Mouse (Mus musculus): ENCODE data around the gene Sez6l.

DNA sequence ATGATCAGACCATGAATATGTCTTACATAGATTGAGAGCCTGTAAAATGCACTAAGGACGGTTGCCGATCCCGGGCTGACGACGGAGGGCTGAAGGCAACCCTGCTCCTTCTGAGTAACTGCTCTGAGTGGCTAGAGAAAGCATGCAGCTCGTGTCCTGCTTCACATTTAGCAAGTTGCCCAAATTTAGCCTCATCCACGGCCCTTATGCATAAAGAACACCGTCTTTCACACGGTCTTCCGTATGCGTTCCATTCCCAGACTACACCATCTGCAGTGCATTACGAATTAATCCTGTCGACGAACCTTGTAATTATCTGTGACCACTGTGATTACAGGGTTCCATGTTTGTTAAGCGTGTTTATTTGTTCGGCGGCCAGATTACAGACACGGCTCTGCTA is 180.9 kb downstream of the Sez6l start:
- TF ChIP-seq CTCF (IDR thresholded peaks at IDR 0.05; ENCODE audit: borderline replicate concordance, insufficient read depth, low read length) (no peak), POLR2A (IDR thresholded peaks at IDR 0.05; ENCODE audit: low read depth, low read length) (no peak)
